24 mouse cellular contexts compared by ENCODE assay signal in genomic region chr11:94259814-94260213, GRCm38 (mm10). TPM values are rescaled to one million over a fixed set of nuclear protein-coding genes. Genes with fewer than 3 reads are reported as not detected.
DNase-seq lines count a peak whose midpoint lies in the region; ATAC-seq and TF ChIP-seq lines count a peak whose summit lies in the region.
"Had no signal": no experiment of that assay in that cellular context is flagged by ENCODE, and none has a peak within 500 bp of the region (broad histone marks: within the 10 kb centered on the region; RNA-seq: fewer than 3 reads in every experiment).

No protein-coding gene starts in this region.

- no peak for ATAC-seq in liver, embryonic 11.5 days (replicated peaks; ENCODE audit: low FRiP score)
- ATAC-seq in granulocyte monocyte progenitor cell, adult 5-6 weeks (replicated peaks; ENCODE audit: poor library complexity, severe bottlenecking): peak; percentile 89
- ATAC-seq in monocyte, adult 5-6 weeks (replicated peaks; ENCODE audit: insufficient number of reproducible peaks, low FRiP score, low TSS enrichment, poor library complexity, severe bottlenecking): 0 out of 2 replicates have a peak, but pooled peaks have one; percentile 20
- ATAC-seq: forebrain, postnatal 0 days; intestine, embryonic 16.5 days; midbrain, embryonic 15.5 days had no signal

- peak; percentile 84 for TF ChIP-seq EP300 in CH12.LX (IDR thresholded peaks at IDR 0.05; ENCODE audit: low read length)

- no peaks in the 10 kb centered on the region for H3K27me3 ChIP-seq in liver, embryonic 11.5 days (replicated peaks; ENCODE audit: control insufficient read depth, insufficient read depth, low read length)
- no peaks in the 10 kb centered on the region for H3K27me3 ChIP-seq in CH12.LX (replicated peaks)
- H3K27me3 ChIP-seq: embryonic facial prominence, embryonic 12.5 days; limb, embryonic 13.5 days; midbrain, embryonic 15.5 days had no signal

- no peaks in the 10 kb centered on the region for H3K36me3 ChIP-seq in liver, embryonic 11.5 days (ENCODE audit: control insufficient read depth, insufficient read depth, low read length)
- no peaks in the 10 kb centered on the region for H3K36me3 ChIP-seq in CH12.LX (replicated peaks in 1 of 2; ENCODE audit: control insufficient read depth in 1 of 2, insufficient read depth in 1 of 2, low read length in 1 of 2)
- H3K36me3 ChIP-seq: embryonic facial prominence, embryonic 12.5 days; limb, embryonic 13.5 days; midbrain, embryonic 15.5 days had no signal

- peaks cover 16% of the 10 kb centered on the region for H3K4me1 ChIP-seq in liver, embryonic 11.5 days (replicated peaks; ENCODE audit: control insufficient read depth, insufficient read depth, low read length)
- H3K4me1 ChIP-seq in CH12.LX (ENCODE audit: control insufficient read depth in 1 of 2, insufficient read depth in 2 of 2): peaks cover 10 to 37% of the 10 kb centered on the region in 2 experiments; a peak in 3 of 4 replicates

- dilution Hi-C loops in CH12.LX (cut with MboI; ENCODE audit: extremely low pct_ligation_motif_present, extremely low pct_unique_long_range_greater_than_20kb, low sequenced_read_pairs): no loop called here

- H3K79me2 ChIP-seq in CH12.LX (replicated peaks; ENCODE audit: control insufficient read depth, extremely low read depth, insufficient read depth, poor library complexity, severe bottlenecking): no peaks in the 10 kb centered on the region

- DNase-seq in liver (peak; percentile 15), CH12.LX (ENCODE audit: extremely low read depth) (peak; percentile 90)
- no peak for DNase-seq in liver, embryonic 11.5 days (ENCODE audit: low spot score)
- no peak for DNase-seq in frontal cortex, postnatal 14 days (ENCODE audit: low spot score in 2 of 2)
- no peak for DNase-seq in yolk sac, embryonic 10.5 days (ENCODE audit: low spot score)
- no peak for DNase-seq in layer of hippocampus, postnatal 10 days (ENCODE audit: low spot score in 2 of 2)
- DNase-seq: adrenal gland, adult 8-10 months; cerebellum, adult 2 months; forebrain, postnatal 0 days; gastrocnemius, adult 2 months; heart, adult 11 months; lung, embryonic 14.5 days; right cerebral cortex, adult 18-20 months had no signal

- no peaks in the 10 kb centered on the region for H3K9me3 ChIP-seq in liver, embryonic 11.5 days (ENCODE audit: control insufficient read depth, low read length)
- H3K9me3 ChIP-seq in CH12.LX (replicated peaks; ENCODE audit: low read length): peaks cover 8% of the 10 kb centered on the region
- H3K9me3 ChIP-seq: embryonic facial prominence, embryonic 12.5 days; midbrain, embryonic 15.5 days had no signal

- H3K27ac ChIP-seq in liver, embryonic 11.5 days (ENCODE audit: low read depth, low read length): no peak overlapping the region
- H3K27ac ChIP-seq in CH12.LX (ENCODE audit: insufficient read depth, low read depth): no peak overlapping the region
- H3K27ac ChIP-seq: embryonic facial prominence, embryonic 12.5 days; gastrocnemius, adult 2 months; hindbrain, embryonic 14.5 days; limb, embryonic 13.5 days; midbrain, embryonic 15.5 days had no signal

- 65% methylated on average over 4 of the region's 4 CpGs for WGBS in liver, embryonic 11.5 days

- in situ Hi-C loops in CH12.LX (cut with MboI; ENCODE audit: low pct_ligation_motif_present, low pct_unique_long_range_greater_than_20kb, low sequenced_read_pairs): loop anchor here (25.0 kb wide), 1 partner anchor 298 kb away; the partner anchor contains the start of genes Gm20390, Nme1 and Nme2

- no peak overlapping the region for H3K4me2 ChIP-seq in liver, embryonic 11.5 days
- no peak overlapping the region for H3K4me2 ChIP-seq in CH12.LX (ENCODE audit: insufficient read depth, low read depth, poor library complexity, severe bottlenecking)
- H3K4me2 ChIP-seq: embryonic facial prominence, embryonic 12.5 days; hindbrain, embryonic 14.5 days; limb, embryonic 13.5 days; lung, embryonic 14.5 days; midbrain, embryonic 15.5 days had no signal

- TF ChIP-seq CTCF in CH12.LX (conservative IDR thresholded peaks at IDR 0.05 in 1 of 2, IDR thresholded peaks at IDR 0.05 in 1 of 2; ENCODE audit: low read depth in 2 of 2, low read length in 2 of 2): no peak

- TF ChIP-seq POLR2A in CH12.LX (IDR thresholded peaks at IDR 0.05; ENCODE audit: low read depth, low read length): no peak

- H3K9ac ChIP-seq in liver, embryonic 11.5 days (ENCODE audit: low read depth, low read length): no peak overlapping the region
- no peak overlapping the region for H3K9ac ChIP-seq in CH12.LX (ENCODE audit: insufficient read depth, low read depth)
- H3K9ac ChIP-seq: embryonic facial prominence, embryonic 12.5 days; forebrain, postnatal 0 days; hindbrain, embryonic 14.5 days; limb, embryonic 13.5 days; lung, embryonic 14.5 days; midbrain, embryonic 15.5 days had no signal

- no peak; the same call in 1 of the 2 replicates for TF ChIP-seq RAD21 in CH12.LX (IDR thresholded peaks at IDR 0.05; ENCODE audit: low read depth, low read length)

- H3K4me3 ChIP-seq in liver, embryonic 11.5 days (ENCODE audit: low read depth, low read length): no peak overlapping the region
- H3K4me3 ChIP-seq in CH12.LX (replicated peaks in 1 of 3; ENCODE audit: low read depth in 2 of 3, low read length in 2 of 3, poor library complexity in 1 of 3): no peak overlapping the region
- H3K4me3 ChIP-seq: embryonic facial prominence, embryonic 12.5 days; gastrocnemius, adult 2 months; limb, embryonic 13.5 days; midbrain, embryonic 15.5 days had no signal

TF ChIP-seq in CH12.LX, 34 proteins besides CTCF, POLR2A, EP300 and RAD21 (continues in another document):
- TF ChIP-seq ZKSCAN1 (IDR thresholded peaks at IDR 0.05; ENCODE audit: borderline replicate concordance, low read depth, low read length) (no peak), ZNF384 (IDR thresholded peaks at IDR 0.05; ENCODE audit: low read depth, low read length) (no peak), RCOR1 (conservative IDR thresholded peaks at IDR 0.05; ENCODE audit: low read depth, low read length) (peak; percentile 67; the same call in 1 of the 2 replicates), ETS1 (conservative IDR thresholded peaks at IDR 0.05; ENCODE audit: low read depth, low read length) (peak; percentile 81), JUND (conservative IDR thresholded peaks at IDR 0.05; ENCODE audit: low read depth, low read length) (peak; percentile 81), IRF4 (IDR thresholded peaks at IDR 0.05; ENCODE audit: low read depth, low read length) (peak; percentile 94), NELFE (IDR thresholded peaks at IDR 0.05; ENCODE audit: low read depth, low read length) (no peak), MXI1 (IDR thresholded peaks at IDR 0.05; ENCODE audit: low read depth, low read length) (0 out of 2 replicates have a peak, but pooled peaks have one; percentile 25), TCF12 (IDR thresholded peaks at IDR 0.05; ENCODE audit: low read depth, low read length) (peak; percentile 68; the same call in 1 of the 2 replicates), MEF2A (IDR thresholded peaks at IDR 0.05; ENCODE audit: borderline replicate concordance, low read depth, low read length) (peak; percentile 80), MYC (IDR thresholded peaks at IDR 0.05; ENCODE audit: low read depth, low read length) (no peak), BHLHE40 (IDR thresholded peaks at IDR 0.05; ENCODE audit: low read depth, low read length) (peak; percentile 71), E2F4 (IDR thresholded peaks at IDR 0.05; ENCODE audit: insufficient replicate concordance, low read depth, low read length) (no peak), JUN (IDR thresholded peaks at IDR 0.05; ENCODE audit: insufficient read depth, low read depth, low read length) (peak; percentile 69), ELF1 (IDR thresholded peaks at IDR 0.05; ENCODE audit: low read depth, low read length) (peak; percentile 93), MAX (IDR thresholded peaks at IDR 0.05; ENCODE audit: low read length) (peak; percentile 77), MAFK (IDR thresholded peaks at IDR 0.05; ENCODE audit: insufficient replicate concordance, low read length) (peak; percentile 87), HCFC1 (IDR thresholded peaks at IDR 0.05; ENCODE audit: low read depth, low read length) (peak; percentile 45), CHD2 (IDR thresholded peaks at IDR 0.05; ENCODE audit: low read length) (peak; percentile 73; the same call in 1 of the 2 replicates), POLR2AphosphoS2 (IDR thresholded peaks at IDR 0.05; ENCODE audit: low read depth, low read length) (no peak), NRF1 (IDR thresholded peaks at IDR 0.05; ENCODE audit: low read depth, low read length) (no peak), PAX5 (IDR thresholded peaks at IDR 0.05; ENCODE audit: low read length) (no peak)

RNA-seq across cellular contexts. Expression of gene Wfikkn2, which starts 14.0 kb away (rescaled TPM):
- 0.36 and 0.38 TPM in 2 replicates for polyA plus RNA-seq in liver, embryonic 11.5 days (2014; fragmentation: Nextera tagmentation; extraction: Ambion mirVana)
- total RNA-seq in CH12.LX (2012; rRNA removed): 0.04 and 0.08 TPM in 2 replicates
- 0.08 TPM in 1 of 2 replicates, not detected in the other for total RNA-seq in CH12.LX (2014; rRNA removed)
- 0.10 and 0.11 TPM in 2 replicates for polyA plus RNA-seq in CH12.LX (2012; ENCODE audit: insufficient read length, low read depth)
- total RNA-seq in granulocyte monocyte progenitor cell, adult 5-6 weeks (2014; fragmentation: Nextera tagmentation): not detected in 2 replicates
- 0.09 TPM in 1 of 2 replicates, not detected in the other for total RNA-seq in granulocyte monocyte progenitor cell, adult 5-6 weeks (2017)
- total RNA-seq in monocyte, adult 5-6 weeks (2017): not detected in 3 replicates
- 1 to 10 TPM; 1.5 to 2.0 TPM for total RNA-seq in layer of hippocampus, postnatal 10 days (2021)

RNA-seq across cellular contexts. Expression of gene Gm21885, which starts 21.9 kb away (rescaled TPM):
- polyA plus RNA-seq in liver, embryonic 11.5 days (2014; fragmentation: Nextera tagmentation; extraction: Ambion mirVana): 0.40 TPM in 1 of 2 replicates, not detected in the other
- total RNA-seq in CH12.LX (2012; rRNA removed): 0.21 and 0.55 TPM in 2 replicates
- total RNA-seq in CH12.LX (2014; rRNA removed): not detected in 2 replicates
- 0.30 and 0.33 TPM in 2 replicates for polyA plus RNA-seq in CH12.LX (2012; ENCODE audit: insufficient read length, low read depth)
- total RNA-seq in granulocyte monocyte progenitor cell, adult 5-6 weeks (2014; fragmentation: Nextera tagmentation): not detected in 2 replicates
- not detected in 2 replicates for total RNA-seq in granulocyte monocyte progenitor cell, adult 5-6 weeks (2017)
- not detected in 3 replicates for total RNA-seq in monocyte, adult 5-6 weeks (2017)
- total RNA-seq in layer of hippocampus, postnatal 10 days (2021): not detected
- total RNA-seq: adrenal gland, adult 8-10 months; forebrain, postnatal 0 days; gastrocnemius, adult 2 months; left cerebral cortex, adult 8-10 months had no signal
- polyA plus RNA-seq: cerebellum, adult 2 months; cortical plate, adult 2 months; embryonic facial prominence, embryonic 12.5 days; forebrain, postnatal 0 days; heart, embryonic 16.5 days; hindbrain, embryonic 14.5 days; kidney, embryonic 16.5 days had no signal

RNA-seq across cellular contexts. Expression of gene Tob1, which starts 48.6 kb away (rescaled TPM):
- polyA plus RNA-seq in liver, embryonic 11.5 days (2014; fragmentation: Nextera tagmentation; extraction: Ambion mirVana): 18.4 and 18.6 TPM in 2 replicates
- total RNA-seq in CH12.LX (2012; rRNA removed): 8.8 and 10.6 TPM in 2 replicates
- total RNA-seq in CH12.LX (2014; rRNA removed): 7.2 and 9.0 TPM in 2 replicates
- 12.5 and 14.3 TPM in 2 replicates for polyA plus RNA-seq in CH12.LX (2012; ENCODE audit: insufficient read length, low read depth)
- 2.9 and 4.5 TPM in 2 replicates for total RNA-seq in granulocyte monocyte progenitor cell, adult 5-6 weeks (2014; fragmentation: Nextera tagmentation)
- 1.1 and 4.9 TPM in 2 replicates for total RNA-seq in granulocyte monocyte progenitor cell, adult 5-6 weeks (2017)
- total RNA-seq in monocyte, adult 5-6 weeks (2017): 13.1 to 21.2 TPM (median 16.5 TPM) in 3 replicates
- total RNA-seq in layer of hippocampus, postnatal 10 days (2021): 10 to 100 TPM; 29.2 to 31.3 TPM

Comparison
In these comparisons a context has a peak if more than half of its experiments do, and no peak if none do; other contexts are left out.
1. DNase-seq: peak in liver (single experiment) and CH12.LX (single experiment); none in liver, embryonic 11.5 days (single experiment), frontal cortex, postnatal 14 days (0 of 2), yolk sac, embryonic 10.5 days (single experiment) and layer of hippocampus, postnatal 10 days (0 of 2).